Mouse (Mus musculus) frontal cortex, postnatal 25 days (tissue): ENCODE data around the gene Fastk.
A peak's percentile ranks its signal among the peaks of the same experiment; 100 is the strongest.

Experiments used
- DNase-seq, 2 experiments: peaks; one replicate each; pipeline ENCODE4 v3.0.0; 2022; ENCODE audit warnings: low spot score in 2 of 2

Fastk gene

GRCm38 (mm10) chr5:24444746-24445427, at the start of gene Fastk:
Gene Fastk, minus strand, starts transcription at chr5:24445287.
- DNase-seq: peak; percentile 85 to 89

- DNase-seq: no peak
Measured at GRCm38 (mm10) chr5:24492546-24493285, 47.6 kb upstream of the Fastk start.

GRCm38 (mm10) chr5:24490413-24490920, 45.4 kb upstream of the Fastk start:
- DNase-seq: no peak

DNA sequence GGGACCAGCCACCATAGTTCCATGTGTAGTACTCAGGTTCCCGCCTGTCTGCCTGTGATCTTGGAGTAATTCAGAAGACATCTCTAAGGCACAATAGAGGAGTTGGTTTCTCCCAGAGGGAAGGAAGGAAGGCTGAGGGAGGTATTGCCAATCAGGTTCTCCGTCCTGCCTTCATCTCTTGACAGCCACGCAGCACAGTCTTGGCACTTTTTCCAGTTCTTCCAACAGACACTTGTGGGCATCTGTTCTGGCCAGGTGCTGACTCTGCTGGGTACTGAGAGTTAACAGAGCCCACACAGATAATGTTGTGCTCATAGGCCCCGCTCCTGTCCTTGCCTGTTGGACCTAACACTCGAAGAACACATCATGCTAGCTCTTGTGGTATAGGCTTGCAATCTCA, 41.7 kb upstream of the Fastk start:
- no peak for DNase-seq

DNA sequence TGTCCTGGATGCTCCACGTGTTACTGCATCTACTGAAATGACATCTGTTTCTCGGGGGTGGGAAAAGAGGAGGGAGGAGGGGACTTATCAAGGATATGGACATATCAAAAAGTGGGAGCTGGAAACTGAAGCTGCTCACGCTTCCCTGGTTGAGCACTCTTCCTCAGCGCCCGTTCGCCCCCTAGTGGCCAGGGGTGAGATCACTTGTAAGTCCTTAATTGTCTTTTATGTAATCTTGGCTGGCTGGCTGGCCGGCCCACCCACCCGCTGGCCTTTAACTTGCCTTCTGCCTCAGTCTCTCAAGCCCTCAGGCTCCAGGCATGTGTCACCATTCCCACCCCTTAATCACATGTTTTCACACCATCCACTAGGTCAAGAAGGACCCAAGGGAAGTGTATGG, 41.0 kb upstream of the Fastk start:
- DNase-seq: peak; percentile 87 to 89

DNA sequence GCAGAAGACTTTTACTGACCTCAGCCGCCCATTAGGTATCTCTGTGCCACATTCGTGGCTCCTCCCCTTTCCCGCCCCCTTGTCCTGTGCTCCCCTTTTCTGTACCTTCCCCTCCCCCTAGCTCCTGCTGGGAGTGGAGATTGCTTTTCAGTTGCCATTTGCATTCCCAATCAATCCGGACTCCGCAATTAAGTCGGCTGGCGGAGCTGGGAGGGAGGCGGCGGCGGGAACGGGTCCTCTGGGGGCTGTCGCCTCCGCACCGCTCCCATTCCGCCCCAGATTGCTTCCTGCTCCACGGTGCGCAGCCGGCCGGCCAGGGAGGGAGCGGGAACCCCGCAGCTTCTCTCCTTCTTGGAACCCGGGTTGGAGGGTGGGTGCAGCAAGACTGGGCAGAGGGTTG, 39.9 kb upstream of the Fastk start:
- no peak for DNase-seq

DNA sequence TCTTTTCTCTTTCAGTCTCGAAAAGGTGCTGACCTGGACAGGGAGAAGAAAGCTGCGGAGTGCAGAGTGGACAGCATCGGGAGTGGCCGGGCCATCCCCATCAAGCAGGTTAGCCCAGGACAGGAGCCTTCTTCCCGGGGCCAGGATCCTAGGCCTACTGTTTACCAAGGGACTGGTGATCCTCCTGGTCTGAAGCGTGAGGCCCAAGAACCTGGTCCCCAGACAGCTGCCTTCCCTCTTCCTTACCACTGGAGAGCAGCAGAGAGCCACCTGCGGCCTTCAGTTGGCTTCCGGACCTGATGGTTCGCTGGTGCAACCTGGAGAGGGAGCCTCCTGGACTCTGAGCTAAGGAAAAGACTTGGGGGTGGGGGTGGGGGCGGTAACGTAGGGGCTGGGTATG, 38.2 kb upstream of the Fastk start:
- DNase-seq: peak; percentile 52 to 58

GRCm38 (mm10) chr5:24482247-24483079, 37.4 kb upstream of the Fastk start:
- DNase-seq: no peak

DNA sequence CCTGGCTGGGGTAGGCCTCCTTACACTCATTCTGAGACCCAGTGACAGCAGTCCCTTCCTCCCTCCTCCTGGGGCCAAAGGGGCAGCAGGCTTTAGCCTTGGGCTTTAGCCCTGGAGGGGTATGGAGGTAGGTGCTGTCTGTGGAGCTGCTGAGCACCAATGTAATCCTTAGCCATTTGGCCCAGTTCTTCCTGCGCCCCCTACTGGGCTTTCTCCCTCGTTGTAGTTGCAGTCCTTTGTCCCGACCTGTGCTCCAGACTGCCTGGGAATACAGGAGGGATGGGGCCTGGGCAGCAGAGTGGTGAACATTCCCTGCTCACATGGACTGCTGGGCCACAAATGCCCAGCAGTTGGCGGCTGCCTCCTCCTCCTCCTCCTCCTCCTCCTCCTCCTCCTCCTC, 36.6 kb upstream of the Fastk start:
- peak in 1 of 2 experiments; percentile 54 for DNase-seq

DNA sequence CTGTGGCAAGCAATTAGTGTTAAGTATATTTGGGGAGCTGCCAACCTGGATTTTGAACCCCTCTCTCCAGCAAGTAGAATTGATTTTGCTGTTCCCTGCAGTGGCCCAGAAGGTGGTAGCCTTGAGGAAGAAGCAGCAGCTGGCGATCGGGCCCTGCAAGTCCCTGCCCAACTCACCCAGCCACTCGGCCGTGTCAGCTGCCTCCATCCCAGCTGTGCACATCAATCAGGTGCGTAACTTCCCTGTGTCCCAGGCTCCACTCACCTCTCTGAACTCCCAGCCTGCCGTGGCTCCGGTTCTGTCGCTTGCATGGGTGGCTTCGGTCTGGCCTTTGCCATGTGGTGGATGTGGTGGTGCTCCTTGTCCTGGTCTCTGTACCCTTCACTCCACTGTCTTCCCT, 32.8 kb upstream of the Fastk start:
- no peak for DNase-seq

DNA sequence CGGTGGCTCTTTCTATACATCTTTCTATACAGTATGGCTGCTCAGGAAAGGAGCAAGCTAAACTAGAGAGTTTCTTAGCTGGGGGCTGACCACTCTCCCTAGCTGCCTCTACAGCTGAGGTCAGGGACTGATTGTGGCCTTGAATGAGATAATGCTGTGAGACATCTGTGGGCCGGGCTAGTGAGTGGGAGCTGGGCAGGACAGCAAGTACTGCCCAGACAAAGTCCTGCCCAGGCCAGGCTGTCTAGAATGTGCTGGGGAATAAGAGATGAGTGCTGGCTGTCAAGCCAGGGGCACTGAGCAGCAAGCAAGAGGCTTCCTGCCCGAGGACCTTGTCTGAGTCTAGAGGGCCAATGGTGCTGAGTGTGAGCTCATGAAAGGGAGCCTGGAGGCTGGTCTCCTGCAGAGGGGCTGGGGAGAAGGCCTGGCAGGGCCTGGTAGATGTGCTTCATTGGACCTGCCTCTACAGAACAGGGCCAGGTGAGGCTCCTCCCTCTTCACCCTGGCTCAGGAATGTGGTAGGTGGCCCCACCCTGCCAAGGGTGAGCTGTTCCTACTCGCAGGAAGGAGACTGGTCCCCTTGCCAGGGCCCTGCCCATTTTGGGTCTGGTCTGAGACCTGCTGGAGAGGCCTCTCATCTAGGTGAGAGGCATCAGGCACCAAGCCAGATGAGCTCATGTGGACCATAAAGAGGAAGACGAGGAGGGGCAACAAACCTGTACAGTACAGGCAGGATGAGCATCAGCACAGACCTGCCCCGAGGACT, 30.6 kb upstream of the Fastk start:
- DNase-seq: no peak

DNA sequence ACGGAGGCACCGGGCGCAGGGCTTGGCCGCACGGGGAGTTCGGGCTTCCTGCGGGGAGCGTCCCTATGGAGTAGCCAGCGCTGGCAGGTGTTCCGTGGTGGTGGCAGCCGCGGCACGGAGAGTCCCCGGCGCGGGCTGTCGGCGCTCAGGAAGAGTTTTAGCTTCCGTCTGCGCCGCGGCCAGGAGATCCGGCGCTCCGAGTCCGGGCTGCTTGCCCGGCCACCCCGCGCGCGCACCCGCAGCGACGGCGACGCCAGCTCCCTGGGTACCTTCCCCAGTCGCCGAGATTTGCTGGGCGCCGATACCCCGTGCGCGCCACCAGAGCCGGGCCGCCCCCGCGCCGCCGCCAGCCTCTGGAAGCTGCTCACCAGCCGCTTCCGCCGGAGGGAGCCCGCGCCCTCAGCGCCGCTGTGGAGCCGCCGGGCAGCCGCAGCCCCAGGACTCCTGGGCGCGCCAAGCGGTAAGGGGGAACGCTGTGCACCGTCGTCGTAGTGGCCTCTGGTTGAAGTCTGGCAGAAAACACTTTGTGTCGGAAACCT, 29.7 kb upstream of the Fastk start:
- peak; percentile 41 to 52 for DNase-seq

GRCm38 (mm10) chr5:24474025-24474722, 29.1 kb upstream of the Fastk start:
- no peak for DNase-seq

DNA sequence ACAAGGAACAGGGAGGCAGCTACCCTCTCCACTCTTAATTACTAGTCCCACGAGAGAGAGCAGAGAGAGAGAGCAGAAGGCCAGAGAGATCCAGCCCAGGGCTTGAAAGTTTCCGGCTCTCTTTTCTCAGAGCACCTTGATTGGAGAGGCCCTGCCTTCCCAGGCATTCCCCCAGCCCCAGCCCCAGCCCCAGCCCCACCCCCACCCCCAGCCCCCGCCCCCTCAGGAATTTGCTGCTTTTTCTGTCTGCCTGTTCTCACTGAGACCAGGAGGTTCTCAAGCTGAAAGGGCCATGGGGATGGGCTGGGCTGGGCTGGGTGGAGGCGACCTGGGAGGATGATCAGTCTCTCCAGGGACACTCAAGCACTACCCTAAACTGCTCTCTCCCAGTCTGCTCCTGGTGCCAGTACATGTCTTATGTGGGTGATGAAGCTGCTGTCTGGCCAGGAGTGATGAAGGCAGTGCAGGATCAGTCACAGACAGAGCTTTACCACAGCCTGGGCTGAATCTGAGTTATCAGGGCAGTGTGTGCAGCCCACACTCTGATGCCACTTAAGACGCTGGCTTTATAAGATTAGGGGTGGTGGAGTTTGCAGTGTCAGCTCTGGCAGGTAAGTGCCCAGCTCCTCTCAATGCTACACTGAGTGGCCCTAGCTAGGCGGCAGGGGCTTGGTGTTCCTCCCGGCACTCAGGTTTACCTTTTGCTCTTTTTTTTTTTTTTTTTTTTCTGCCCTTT, 28.0 kb upstream of the Fastk start:
- DNase-seq: no peak

DNA sequence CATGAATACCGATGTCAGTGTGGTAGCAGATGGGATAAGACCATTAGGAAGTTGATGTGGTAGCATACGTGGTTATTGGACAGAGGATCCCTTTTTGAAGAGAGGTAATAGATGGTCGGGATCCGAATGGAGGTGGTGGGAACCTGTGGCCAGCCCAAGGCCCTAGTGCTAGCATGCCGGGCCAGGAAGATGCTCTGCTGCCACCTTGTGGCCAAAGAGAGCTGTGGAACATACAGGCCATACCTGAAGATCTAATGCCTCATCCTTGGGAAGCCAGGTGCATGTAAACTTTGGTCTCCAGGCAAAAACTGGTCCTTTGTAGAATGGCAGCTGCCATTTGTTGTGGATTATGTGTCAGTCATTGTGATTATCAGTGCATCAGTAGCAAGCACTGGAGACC, 25.5 kb upstream of the Fastk start:
- peak; percentile 52 to 64 for DNase-seq

- no peak for DNase-seq
Measured at GRCm38 (mm10) chr5:24466762-24467161, 21.7 kb upstream of the Fastk start.

DNA sequence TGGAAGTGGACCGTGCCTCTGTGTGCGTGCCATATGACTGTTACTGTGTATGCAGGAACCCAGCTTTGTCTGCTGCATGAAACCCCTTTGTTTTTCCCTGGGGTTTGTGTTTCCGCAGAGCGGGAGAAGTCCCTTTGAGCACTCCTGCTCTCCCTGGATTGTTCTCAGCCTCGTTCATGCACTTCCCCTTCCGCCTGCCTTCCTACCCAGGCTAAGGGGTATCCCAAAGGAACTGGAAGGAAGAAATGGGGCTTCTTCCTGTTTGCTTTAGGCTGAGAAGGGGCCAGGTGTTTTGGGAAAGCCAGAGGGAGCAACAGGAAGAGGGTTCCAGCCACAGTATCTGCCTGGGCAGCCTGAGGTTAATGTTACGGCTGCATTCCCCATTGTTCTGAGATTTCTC, 10.5 kb upstream of the Fastk start:
- DNase-seq: no peak

DNA sequence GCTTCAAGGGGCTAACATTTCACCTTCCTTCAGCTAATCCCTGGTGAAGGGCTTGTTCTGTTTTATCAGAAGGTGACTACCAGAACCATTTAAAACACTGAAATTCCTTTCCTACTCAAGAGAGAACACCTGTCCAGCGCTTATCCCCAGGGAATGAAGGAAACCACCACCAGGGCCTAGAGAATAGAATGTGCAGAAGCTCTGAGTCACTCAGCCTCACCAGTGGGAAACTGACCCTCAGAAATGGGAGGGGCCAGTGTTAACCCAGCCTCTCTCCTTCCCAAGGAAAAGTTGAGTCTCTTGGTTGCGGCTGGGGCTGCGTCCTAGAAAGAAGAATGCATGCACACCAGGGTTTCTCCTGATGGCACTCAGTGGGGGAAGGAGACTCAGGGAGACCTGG, 10.0 kb upstream of the Fastk start:
- no peak for DNase-seq

DNA sequence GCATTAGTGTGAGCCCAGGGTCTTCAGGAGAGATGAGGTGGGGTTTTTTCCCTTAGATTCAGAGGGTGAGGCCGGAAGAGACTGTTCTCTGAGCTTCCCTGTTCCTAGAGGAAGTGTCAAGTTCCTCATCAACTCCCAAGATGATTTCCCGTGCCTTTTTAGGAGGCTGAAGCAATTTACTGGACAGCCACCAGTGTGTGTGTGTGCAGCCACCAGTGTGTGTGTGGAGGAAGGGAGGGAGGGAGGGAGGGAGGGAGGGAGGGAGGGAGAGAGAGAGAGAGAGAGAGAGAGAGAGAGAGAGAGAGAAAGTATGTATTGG, 8.9 kb upstream of the Fastk start:
- no peak for DNase-seq
